Mouse (Mus musculus): ENCODE results near the gene Shank2. TPM values are rescaled to one million over a fixed set of nuclear protein-coding genes. Genes with fewer than 3 reads are reported as not detected.

Gene Shank2
- polyA plus RNA-seq, 1 experiment from 2014 or later: 1.7 TPM

DNA sequence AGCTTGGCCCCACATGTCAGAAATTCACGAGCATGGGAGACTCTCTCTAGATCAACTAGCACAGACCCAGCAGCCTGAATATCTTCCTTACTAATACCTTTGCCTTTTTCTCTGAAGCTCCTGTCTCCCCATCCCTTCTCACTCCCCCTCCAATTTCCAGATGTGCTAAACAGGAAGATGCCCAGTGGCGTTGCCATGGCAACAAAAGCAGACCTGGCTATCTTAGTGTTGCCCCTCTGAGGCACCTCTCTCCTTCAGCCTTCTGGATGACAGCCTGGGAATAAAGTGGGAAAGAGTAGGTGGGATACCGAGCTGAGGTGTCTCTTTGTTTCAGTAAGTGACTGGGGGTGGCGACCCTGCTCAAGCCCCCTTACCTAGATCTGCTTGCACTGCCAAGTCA lies 146.4 kb downstream of the Shank2 start:
- H3K4me2 ChIP-seq (ENCODE audit: low read length): no peak overlapping the region
- H3K27ac ChIP-seq (ENCODE audit: low read depth): no peak overlapping the region
- H3K36me3 ChIP-seq (ENCODE audit: control insufficient read depth, insufficient read depth, low read length): no peaks in the 10 kb centered on the region
- DNase-seq (ENCODE audit: low spot score): no peak
- no peaks in the 10 kb centered on the region for H3K27me3 ChIP-seq (replicated peaks; ENCODE audit: control insufficient read depth, insufficient read depth, low read length)
- 63% methylated on average over 4 of the region's 4 CpGs for WGBS
- no peak for ATAC-seq (replicated peaks; ENCODE audit: low FRiP score, low TSS enrichment, low read depth)
- H3K9ac ChIP-seq (ENCODE audit: low read length): no peak overlapping the region
- H3K4me1 ChIP-seq (replicated peaks; ENCODE audit: control insufficient read depth, insufficient read depth, low read length): no peaks in the 10 kb centered on the region
- H3K4me3 ChIP-seq (ENCODE audit: low read depth, low read length): no peak overlapping the region
- H3K9me3 ChIP-seq (ENCODE audit: control insufficient read depth, low read length): no peaks in the 10 kb centered on the region

- H3K27me3 ChIP-seq (replicated peaks; ENCODE audit: control insufficient read depth, insufficient read depth, low read length): no peaks in the 10 kb centered on the region
- H3K27ac ChIP-seq (ENCODE audit: low read depth): no peak overlapping the region
- H3K9ac ChIP-seq (ENCODE audit: low read length): no peak overlapping the region
- no peaks in the 10 kb centered on the region for H3K4me1 ChIP-seq (replicated peaks; ENCODE audit: control insufficient read depth, insufficient read depth, low read length)
- no peaks in the 10 kb centered on the region for H3K9me3 ChIP-seq (ENCODE audit: control insufficient read depth, low read length)
- WGBS: 54% methylated on average over 4 of the region's 4 CpGs
- ATAC-seq (replicated peaks; ENCODE audit: low FRiP score, low TSS enrichment, low read depth): no peak
- no peak overlapping the region for H3K4me2 ChIP-seq (ENCODE audit: low read length)
- H3K36me3 ChIP-seq (ENCODE audit: control insufficient read depth, insufficient read depth, low read length): no peaks in the 10 kb centered on the region
- H3K4me3 ChIP-seq (ENCODE audit: low read depth, low read length): no peak overlapping the region
- DNase-seq (ENCODE audit: low spot score): no peak
These were observed 151.4 kb downstream of the Shank2 start for GRCm38 (mm10) chr7:144153124-144153523.

GRCm38 (mm10) chr7:144153682-144154081 lies 152.0 kb downstream of the Shank2 start:
- Histone ChIP-seq H3K9me3 (ENCODE audit: control insufficient read depth, low read length) (no peaks in the 10 kb centered on the region), H3K4me1 (replicated peaks; ENCODE audit: control insufficient read depth, insufficient read depth, low read length) (no peaks in the 10 kb centered on the region), H3K9ac (ENCODE audit: low read length) (no peak overlapping the region), H3K36me3 (ENCODE audit: control insufficient read depth, insufficient read depth, low read length) (no peaks in the 10 kb centered on the region), H3K27me3 (replicated peaks; ENCODE audit: control insufficient read depth, insufficient read depth, low read length) (no peaks in the 10 kb centered on the region), H3K27ac (ENCODE audit: low read depth) (no peak overlapping the region), H3K4me3 (ENCODE audit: low read depth, low read length) (no peak overlapping the region), H3K4me2 (ENCODE audit: low read length) (no peak overlapping the region)
- WGBS: 73% methylated on average over 8 of the region's 8 CpGs
- DNase-seq (ENCODE audit: low spot score) (no peak), ATAC-seq (replicated peaks; ENCODE audit: low FRiP score, low TSS enrichment, low read depth) (no peak)

- Histone ChIP-seq H3K4me1 (replicated peaks; ENCODE audit: control insufficient read depth, insufficient read depth, low read length) (no peaks in the 10 kb centered on the region), H3K36me3 (ENCODE audit: control insufficient read depth, insufficient read depth, low read length) (no peaks in the 10 kb centered on the region), H3K27ac (ENCODE audit: low read depth) (no peak overlapping the region), H3K9me3 (ENCODE audit: control insufficient read depth, low read length) (no peaks in the 10 kb centered on the region), H3K4me3 (ENCODE audit: low read depth, low read length) (no peak overlapping the region), H3K9ac (ENCODE audit: low read length) (no peak overlapping the region), H3K27me3 (replicated peaks; ENCODE audit: control insufficient read depth, insufficient read depth, low read length) (no peaks in the 10 kb centered on the region), H3K4me2 (ENCODE audit: low read length) (no peak overlapping the region)
- DNase-seq (ENCODE audit: low spot score): no peak
- no peak for ATAC-seq (replicated peaks; ENCODE audit: low FRiP score, low TSS enrichment, low read depth)
- WGBS: 84% methylated on average over 8 of the region's 8 CpGs
These were observed 156.2 kb downstream of the Shank2 start for GRCm38 (mm10) chr7:144157936-144158335.

- Histone ChIP-seq H3K36me3 (ENCODE audit: control insufficient read depth, insufficient read depth, low read length) (no peaks in the 10 kb centered on the region), H3K9me3 (ENCODE audit: control insufficient read depth, low read length) (no peaks in the 10 kb centered on the region), H3K9ac (ENCODE audit: low read length) (no peak overlapping the region), H3K27me3 (replicated peaks; ENCODE audit: control insufficient read depth, insufficient read depth, low read length) (no peaks in the 10 kb centered on the region), H3K4me2 (ENCODE audit: low read length) (no peak overlapping the region), H3K4me1 (replicated peaks; ENCODE audit: control insufficient read depth, insufficient read depth, low read length) (no peaks in the 10 kb centered on the region), H3K4me3 (ENCODE audit: low read depth, low read length) (no peak overlapping the region), H3K27ac (ENCODE audit: low read depth) (no peak overlapping the region)
- no peak for ATAC-seq (replicated peaks; ENCODE audit: low FRiP score, low TSS enrichment, low read depth)
- DNase-seq (ENCODE audit: low spot score): no peak
- WGBS: 84% methylated on average over 8 of the region's 8 CpGs
These were observed 157.8 kb downstream of the Shank2 start for GRCm38 (mm10) chr7:144159556-144159955.

- Histone ChIP-seq H3K9me3 (ENCODE audit: control insufficient read depth, low read length) (no peaks in the 10 kb centered on the region), H3K27me3 (replicated peaks; ENCODE audit: control insufficient read depth, insufficient read depth, low read length) (no peaks in the 10 kb centered on the region), H3K27ac (ENCODE audit: low read depth) (no peak overlapping the region), H3K4me3 (ENCODE audit: low read depth, low read length) (no peak overlapping the region), H3K4me1 (replicated peaks; ENCODE audit: control insufficient read depth, insufficient read depth, low read length) (no peaks in the 10 kb centered on the region), H3K36me3 (ENCODE audit: control insufficient read depth, insufficient read depth, low read length) (no peaks in the 10 kb centered on the region), H3K9ac (ENCODE audit: low read length) (no peak overlapping the region), H3K4me2 (ENCODE audit: low read length) (no peak overlapping the region)
- no peak for DNase-seq (ENCODE audit: low spot score)
- WGBS: 48% methylated on average over 2 of the region's 2 CpGs
- ATAC-seq (replicated peaks; ENCODE audit: low FRiP score, low TSS enrichment, low read depth): no peak
These were observed 158.3 kb downstream of the Shank2 start for GRCm38 (mm10) chr7:144160066-144160465.

GRCm38 (mm10) chr7:144160646-144161249 lies 159.0 kb downstream of the Shank2 start:
- Histone ChIP-seq H3K27me3 (replicated peaks; ENCODE audit: control insufficient read depth, insufficient read depth, low read length) (no peaks in the 10 kb centered on the region), H3K4me3 (ENCODE audit: low read depth, low read length) (no peak overlapping the region), H3K4me2 (ENCODE audit: low read length) (no peak overlapping the region), H3K9me3 (ENCODE audit: control insufficient read depth, low read length) (no peaks in the 10 kb centered on the region), H3K27ac (ENCODE audit: low read depth) (no peak overlapping the region), H3K9ac (ENCODE audit: low read length) (no peak overlapping the region), H3K4me1 (replicated peaks; ENCODE audit: control insufficient read depth, insufficient read depth, low read length) (no peaks in the 10 kb centered on the region), H3K36me3 (ENCODE audit: control insufficient read depth, insufficient read depth, low read length) (no peaks in the 10 kb centered on the region)
- no peak for ATAC-seq (replicated peaks; ENCODE audit: low FRiP score, low TSS enrichment, low read depth)
- 86% methylated on average over 15 of the region's 15 CpGs for WGBS
- DNase-seq (ENCODE audit: low spot score): no peak

DNA sequence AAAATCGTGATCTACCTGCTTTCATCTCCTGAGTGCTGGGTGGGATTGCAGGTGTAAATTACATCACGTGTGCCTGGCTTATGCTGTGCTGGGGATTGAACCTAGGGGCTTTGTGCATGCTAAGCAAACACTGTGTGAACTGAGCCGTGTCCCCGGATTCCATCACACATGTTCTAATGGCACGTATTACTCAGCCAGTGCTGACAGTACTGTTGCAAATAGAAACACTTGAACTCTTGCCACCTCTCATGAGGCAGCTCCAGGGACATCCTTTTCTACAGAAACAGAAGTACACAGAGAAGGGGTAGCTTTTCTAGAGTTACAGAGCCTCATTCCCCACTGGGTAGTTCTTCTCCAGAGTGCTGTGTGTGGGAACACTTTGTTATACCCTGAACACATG lies 168.5 kb downstream of the Shank2 start:
- DNase-seq (ENCODE audit: low spot score) (no peak), ATAC-seq (replicated peaks; ENCODE audit: low FRiP score, low TSS enrichment, low read depth) (no peak)
- Histone ChIP-seq H3K9ac (ENCODE audit: low read length) (no peak overlapping the region), H3K27ac (ENCODE audit: low read depth) (no peak overlapping the region), H3K4me2 (ENCODE audit: low read length) (no peak overlapping the region), H3K27me3 (replicated peaks; ENCODE audit: control insufficient read depth, insufficient read depth, low read length) (peaks cover 11% of the 10 kb centered on the region), H3K4me1 (replicated peaks; ENCODE audit: control insufficient read depth, insufficient read depth, low read length) (no peaks in the 10 kb centered on the region), H3K9me3 (ENCODE audit: control insufficient read depth, low read length) (no peaks in the 10 kb centered on the region), H3K36me3 (ENCODE audit: control insufficient read depth, insufficient read depth, low read length) (no peaks in the 10 kb centered on the region), H3K4me3 (ENCODE audit: low read depth, low read length) (no peak overlapping the region)
- WGBS: 71% methylated on average over 5 of the region's 5 CpGs

DNA sequence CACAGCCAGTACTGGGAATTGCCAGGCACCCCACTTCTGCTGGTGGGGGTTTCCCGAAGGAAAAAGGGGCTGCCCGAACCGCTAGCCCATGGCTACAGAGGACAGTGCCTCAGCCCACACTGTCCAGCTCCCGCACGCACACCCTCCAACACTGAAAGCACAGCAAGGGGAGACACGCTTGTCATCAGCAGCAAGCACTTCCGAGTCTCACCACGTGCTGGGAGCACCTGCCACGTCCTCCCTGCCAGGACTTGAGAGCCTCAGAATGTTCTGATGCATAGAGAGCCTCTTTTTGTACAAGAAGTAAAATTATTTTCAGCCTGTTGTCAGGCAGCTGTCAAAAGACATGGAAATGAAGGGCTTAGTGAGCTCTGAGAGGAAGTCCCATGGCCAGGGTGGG lies 169.0 kb downstream of the Shank2 start:
- 74% methylated on average over 9 of the region's 9 CpGs for WGBS
- DNase-seq (ENCODE audit: low spot score) (no peak), ATAC-seq (replicated peaks; ENCODE audit: low FRiP score, low TSS enrichment, low read depth) (no peak)
- no peak overlapping the region for H3K4me2 ChIP-seq (ENCODE audit: low read length)
- no peaks in the 10 kb centered on the region for H3K9me3 ChIP-seq (ENCODE audit: control insufficient read depth, low read length)
- no peaks in the 10 kb centered on the region for H3K4me1 ChIP-seq (replicated peaks; ENCODE audit: control insufficient read depth, insufficient read depth, low read length)
- peaks cover 15% of the 10 kb centered on the region for H3K27me3 ChIP-seq (replicated peaks; ENCODE audit: control insufficient read depth, insufficient read depth, low read length)
- H3K36me3 ChIP-seq (ENCODE audit: control insufficient read depth, insufficient read depth, low read length): no peaks in the 10 kb centered on the region
- no peak overlapping the region for H3K4me3 ChIP-seq (ENCODE audit: low read depth, low read length)
- H3K27ac ChIP-seq (ENCODE audit: low read depth): no peak overlapping the region
- H3K9ac ChIP-seq (ENCODE audit: low read length): no peak overlapping the region

Data from intestine, embryonic 14.5 days (tissue).